Mouse (Mus musculus): ENCODE data around the gene Uggt1.

DNA sequence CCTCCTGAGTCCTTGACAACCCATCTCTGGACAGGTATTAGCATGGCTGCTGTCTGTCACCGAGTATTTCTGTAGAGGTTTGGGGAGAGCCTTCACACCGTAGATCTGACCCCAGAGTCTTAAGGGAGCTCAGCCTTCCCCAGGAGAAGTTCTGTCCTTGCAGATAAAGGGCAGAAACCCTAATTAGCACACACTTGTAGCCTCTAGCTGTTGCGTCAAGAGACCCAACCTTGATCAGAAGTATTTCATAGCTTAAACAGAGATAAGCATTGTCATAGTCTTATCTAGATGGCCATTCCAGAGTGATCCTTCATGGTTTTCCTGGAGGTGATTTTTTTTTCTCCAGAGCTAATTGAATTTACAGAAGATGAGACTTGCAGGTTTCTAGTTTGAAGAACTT lies 144.1 kb downstream of the Uggt1 start:
- TF ChIP-seq TAL1 (IDR thresholded peaks at IDR 0.05; ENCODE audit: low read length) (no peak), GATA1 (IDR thresholded peaks at IDR 0.05; ENCODE audit: low read length) (no peak)
